Mouse (Mus musculus): ENCODE results near the gene Ugt1a5.
"Not testable (repeated sequence)": the region's sequence is repeated elsewhere in the genome, so short reads cannot be mapped to it uniquely, and the experiment has no call there.

- not testable (repeated sequence) for TF ChIP-seq POLR2A (IDR thresholded peaks at IDR 0.05; ENCODE audit: insufficient read length, low read depth); TCF12 (IDR thresholded peaks at IDR 0.05; ENCODE audit: insufficient read depth, poor library complexity, severe bottlenecking); USF1 (IDR thresholded peaks at IDR 0.05; ENCODE audit: low read depth); E2F4 (IDR thresholded peaks at IDR 0.05; ENCODE audit: insufficient read depth); CEBPB (IDR thresholded peaks at IDR 0.05; ENCODE audit: insufficient read depth, poor library complexity, severe bottlenecking); MYOD1 (IDR thresholded peaks at IDR 0.05; ENCODE audit: control insufficient read depth in 1 of 3, insufficient read length in 2 of 3, low read depth in 2 of 3)
Measured at GRCm38 (mm10) chr1:88223011-88223515, 57.3 kb downstream of the Ugt1a5 start.

Measured in myocyte (in vitro differentiated cells).